Mouse (Mus musculus): ENCODE measurements around the gene Ccdc6. TPM values are rescaled to one million over a fixed set of nuclear protein-coding genes. Genes with fewer than 3 reads are reported as not detected.

Ccdc6 gene
- total RNA-seq (2014; rRNA removed) (8.4 and 10.1 TPM in 2 replicates), polyA plus RNA-seq (2012; rRNA removed) (10.5 and 10.7 TPM in 2 replicates)

DNA sequence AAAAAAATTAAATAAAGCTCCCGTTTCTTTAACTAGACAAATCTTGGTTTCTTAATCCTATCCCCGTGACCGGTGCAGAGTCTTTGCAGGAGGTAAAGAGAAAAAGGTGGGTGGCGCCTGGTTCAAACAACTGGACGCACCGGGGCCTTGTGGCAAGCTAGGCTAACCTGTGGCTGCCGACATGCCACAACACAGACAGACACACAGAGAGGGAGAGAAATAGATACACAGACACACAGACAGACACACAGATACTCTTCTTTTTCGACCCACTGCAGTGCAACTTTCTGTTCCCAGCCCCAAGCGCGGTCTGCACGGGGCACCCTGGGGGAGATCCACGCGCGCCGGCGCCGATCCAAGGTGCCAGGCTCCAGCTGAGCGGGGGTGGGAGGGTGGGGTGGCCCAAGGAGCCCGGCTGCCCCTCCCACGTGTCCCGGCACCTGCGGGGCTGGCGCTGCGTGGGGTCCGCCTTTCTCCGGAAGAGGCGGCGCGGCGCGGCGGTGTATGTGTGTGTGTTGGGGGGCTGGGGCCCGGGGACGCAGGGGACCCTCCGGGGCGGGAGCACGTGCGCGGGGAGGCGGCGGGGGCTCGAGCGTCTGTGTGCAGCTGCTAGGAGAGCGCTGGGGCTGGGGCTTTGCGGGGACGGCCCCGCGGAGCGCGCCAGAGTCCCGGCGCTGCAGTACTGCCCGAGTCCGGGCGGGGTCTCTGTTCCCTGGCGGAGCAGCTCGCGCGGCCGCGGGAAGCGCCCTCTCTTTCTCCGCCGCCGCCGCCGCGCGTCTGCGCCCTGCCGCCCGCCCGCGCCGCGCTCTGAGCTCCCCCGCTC is at the start of gene Ccdc6:
TSS of gene Ccdc6 (plus strand) at position 756 of the 823 bp plus-strand sequence.
- no peaks in the 10 kb centered on the region for H3K36me3 ChIP-seq (ENCODE audit: control insufficient read depth, insufficient read depth, low read length)
- peak within 1 kb of the TSS; percentile 92 for H3K9ac ChIP-seq (ENCODE audit: low read depth, low read length)
- H3K4me3 ChIP-seq (ENCODE audit: insufficient read depth, low read depth, low read length) = peak within 1 kb of the TSS; percentile 89
- peaks cover 28% of the 10 kb centered on the region for H3K79me2 ChIP-seq (ENCODE audit: control insufficient read depth, insufficient read depth, low read length)
- peak; percentile 70 for TF ChIP-seq CTCF (IDR thresholded peaks at IDR 0.05; ENCODE audit: low read depth, low read length)
- 0 out of 2 replicates have a peak, but pooled peaks have one; percentile 34 for TF ChIP-seq POLR2A (IDR thresholded peaks at IDR 0.05; ENCODE audit: extremely low read depth, insufficient read depth, low read length)
- peak within 1 kb of the TSS; percentile 86 for H3K27ac ChIP-seq (replicated peaks; ENCODE audit: insufficient read depth, low read depth, low read length)
- peaks cover 17% of the 10 kb centered on the region for H3K4me1 ChIP-seq (ENCODE audit: control insufficient read depth, insufficient read depth, low read length)
- WGBS = 3% methylated on average over 62 of the region's 77 CpGs
- no peaks in the 10 kb centered on the region for H3K27me3 ChIP-seq (ENCODE audit: control insufficient read depth, insufficient read depth, low read length)
- peak; percentile 70 for DNase-seq (ENCODE audit: extremely low read depth, low read depth, low spot score)

DNA sequence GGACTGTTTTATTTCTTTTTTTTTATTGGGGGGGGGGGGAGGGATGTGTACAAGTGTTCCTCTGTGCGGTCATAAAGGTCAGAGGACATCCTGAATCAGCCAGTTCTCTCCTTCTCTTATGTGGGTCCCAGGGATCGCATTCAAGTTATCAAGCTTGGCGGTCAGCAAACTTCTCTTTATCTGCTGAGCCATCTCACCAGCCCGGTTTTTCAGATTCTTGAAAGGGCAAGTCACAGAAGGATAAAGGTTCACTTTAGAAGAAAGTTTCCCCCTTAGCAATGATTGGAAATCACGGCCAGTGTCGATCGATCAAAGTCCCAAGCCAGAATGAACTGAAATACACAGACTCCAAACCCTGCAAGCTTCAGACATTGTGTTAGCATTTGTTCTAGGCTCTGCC is 47.1 kb upstream of the Ccdc6 start:
- no peaks in the 10 kb centered on the region for H3K4me1 ChIP-seq (ENCODE audit: control insufficient read depth, insufficient read depth, low read length)
- no peaks in the 10 kb centered on the region for H3K27me3 ChIP-seq (ENCODE audit: control insufficient read depth, insufficient read depth, low read length)
- no peak overlapping the region for H3K9ac ChIP-seq (ENCODE audit: low read depth, low read length)
- H3K36me3 ChIP-seq (ENCODE audit: control insufficient read depth, insufficient read depth, low read length) = no peaks in the 10 kb centered on the region
- no peaks in the 10 kb centered on the region for H3K79me2 ChIP-seq (ENCODE audit: control insufficient read depth, insufficient read depth, low read length)
- 48% methylated on average over 7 of the region's 7 CpGs for WGBS
- DNase-seq (ENCODE audit: extremely low read depth, low read depth, low spot score) = no peak
- H3K27ac ChIP-seq (replicated peaks; ENCODE audit: insufficient read depth, low read depth, low read length) = no peak overlapping the region
- TF ChIP-seq POLR2A (IDR thresholded peaks at IDR 0.05; ENCODE audit: extremely low read depth, insufficient read depth, low read length) (no peak), CTCF (IDR thresholded peaks at IDR 0.05; ENCODE audit: low read depth, low read length) (no peak)
- H3K4me3 ChIP-seq (ENCODE audit: insufficient read depth, low read depth, low read length) = no peak overlapping the region

DNA sequence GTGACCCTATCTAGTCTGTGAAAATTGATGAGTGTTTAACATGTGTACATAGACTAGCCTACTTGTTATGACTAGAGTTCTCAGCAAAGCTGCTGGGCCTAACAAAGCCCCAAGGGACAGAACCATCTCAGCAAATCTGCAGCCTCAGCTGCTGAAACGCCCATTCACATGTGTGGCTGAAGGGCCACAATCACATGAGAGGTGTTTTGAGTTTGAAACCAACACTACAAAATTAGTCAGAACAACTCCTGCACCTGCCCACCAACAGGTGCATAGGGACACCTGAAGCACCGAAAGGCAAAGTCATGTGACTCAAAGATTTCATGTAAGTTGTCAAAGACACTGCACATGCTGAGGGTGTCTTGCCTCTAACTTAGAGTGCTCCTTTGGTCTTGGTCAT is 41.6 kb upstream of the Ccdc6 start:
- Histone ChIP-seq H3K27ac (replicated peaks; ENCODE audit: insufficient read depth, low read depth, low read length) (no peak overlapping the region), H3K79me2 (ENCODE audit: control insufficient read depth, insufficient read depth, low read length) (no peaks in the 10 kb centered on the region), H3K4me1 (ENCODE audit: control insufficient read depth, insufficient read depth, low read length) (no peaks in the 10 kb centered on the region), H3K27me3 (ENCODE audit: control insufficient read depth, insufficient read depth, low read length) (no peaks in the 10 kb centered on the region), H3K9ac (ENCODE audit: low read depth, low read length) (no peak overlapping the region), H3K36me3 (ENCODE audit: control insufficient read depth, insufficient read depth, low read length) (no peaks in the 10 kb centered on the region), H3K4me3 (ENCODE audit: insufficient read depth, low read depth, low read length) (no peak overlapping the region)
- TF ChIP-seq CTCF (IDR thresholded peaks at IDR 0.05; ENCODE audit: low read depth, low read length) (no peak), POLR2A (IDR thresholded peaks at IDR 0.05; ENCODE audit: extremely low read depth, insufficient read depth, low read length) (no peak)
- no peak for DNase-seq (ENCODE audit: extremely low read depth, low read depth, low spot score)
- WGBS = 92% methylated on average over 2 of the region's 2 CpGs

DNA sequence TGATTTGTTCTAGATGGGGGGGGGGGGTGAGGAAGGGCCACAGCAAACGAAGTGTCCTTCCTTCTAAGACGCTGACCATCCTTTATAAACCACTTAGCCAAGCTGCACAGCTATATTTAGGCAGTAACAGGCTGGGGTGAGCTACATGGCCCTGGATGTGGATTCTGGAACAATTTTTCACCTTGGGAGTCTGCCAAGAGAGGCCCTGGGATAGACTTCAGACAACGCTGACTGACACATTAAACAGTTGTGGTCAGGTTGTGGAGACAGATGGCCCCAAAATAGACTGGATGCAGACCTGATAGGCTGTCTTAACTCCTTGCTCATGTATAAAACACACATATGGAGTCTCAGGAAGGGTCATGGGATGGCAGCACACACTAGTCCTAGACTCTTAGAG is 39.9 kb upstream of the Ccdc6 start:
- no peak for TF ChIP-seq POLR2A (IDR thresholded peaks at IDR 0.05; ENCODE audit: extremely low read depth, insufficient read depth, low read length)
- 75% methylated on average over 3 of the region's 3 CpGs for WGBS
- H3K27ac ChIP-seq (replicated peaks; ENCODE audit: insufficient read depth, low read depth, low read length) = no peak overlapping the region
- no peak overlapping the region for H3K4me3 ChIP-seq (ENCODE audit: insufficient read depth, low read depth, low read length)
- no peaks in the 10 kb centered on the region for H3K27me3 ChIP-seq (ENCODE audit: control insufficient read depth, insufficient read depth, low read length)
- H3K36me3 ChIP-seq (ENCODE audit: control insufficient read depth, insufficient read depth, low read length) = no peaks in the 10 kb centered on the region
- H3K9ac ChIP-seq (ENCODE audit: low read depth, low read length) = no peak overlapping the region
- H3K4me1 ChIP-seq (ENCODE audit: control insufficient read depth, insufficient read depth, low read length) = no peaks in the 10 kb centered on the region
- no peaks in the 10 kb centered on the region for H3K79me2 ChIP-seq (ENCODE audit: control insufficient read depth, insufficient read depth, low read length)
- DNase-seq (ENCODE audit: extremely low read depth, low read depth, low spot score) = no peak

DNA sequence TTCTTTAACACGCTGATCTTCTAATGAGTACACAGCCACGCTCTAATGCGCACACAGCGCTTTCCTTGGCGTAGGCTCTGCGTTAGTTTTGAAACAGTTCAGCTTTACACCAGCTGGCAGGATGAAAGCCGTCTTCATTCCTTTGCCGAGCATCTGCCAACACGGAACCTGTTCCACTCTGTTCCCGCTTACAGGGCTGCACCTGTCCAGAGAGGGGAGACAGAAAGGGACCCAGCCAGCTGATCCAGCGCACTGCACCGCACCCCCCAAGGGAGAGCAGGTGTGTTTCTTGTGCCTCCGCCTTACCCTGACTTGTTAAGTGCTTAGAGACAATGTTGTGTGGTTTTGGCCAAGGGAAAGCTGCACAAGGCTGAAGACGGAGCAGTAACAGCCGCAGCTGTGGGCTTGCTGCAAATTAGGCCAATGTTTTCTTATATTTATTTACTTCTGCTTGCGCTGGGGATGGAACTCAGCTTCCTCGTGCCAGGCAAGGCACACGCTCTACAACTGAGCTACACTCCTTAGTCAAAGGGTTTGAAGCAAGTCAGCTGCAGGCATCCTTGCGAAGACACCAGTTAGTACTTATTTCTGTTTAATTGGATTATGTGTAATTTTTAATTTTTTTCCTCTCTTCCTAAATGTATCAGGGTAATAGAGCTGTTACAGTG is 36.8 kb upstream of the Ccdc6 start:
- H3K4me3 ChIP-seq (ENCODE audit: insufficient read depth, low read depth, low read length) = no peak overlapping the region
- WGBS = 66% methylated on average over 19 of the region's 19 CpGs

More for the DNA sequence above, 36.8 kb upstream of the Ccdc6 start:
- Histone ChIP-seq H3K9ac (ENCODE audit: low read depth, low read length) (no peak overlapping the region), H3K27me3 (ENCODE audit: control insufficient read depth, insufficient read depth, low read length) (no peaks in the 10 kb centered on the region), H3K27ac (replicated peaks; ENCODE audit: insufficient read depth, low read depth, low read length) (no peak overlapping the region), H3K79me2 (ENCODE audit: control insufficient read depth, insufficient read depth, low read length) (no peaks in the 10 kb centered on the region), H3K36me3 (ENCODE audit: control insufficient read depth, insufficient read depth, low read length) (no peaks in the 10 kb centered on the region), H3K4me1 (ENCODE audit: control insufficient read depth, insufficient read depth, low read length) (no peaks in the 10 kb centered on the region)
- DNase-seq (ENCODE audit: extremely low read depth, low read depth, low spot score) = no peak
- TF ChIP-seq CTCF (IDR thresholded peaks at IDR 0.05; ENCODE audit: low read depth, low read length) (no peak), POLR2A (IDR thresholded peaks at IDR 0.05; ENCODE audit: extremely low read depth, insufficient read depth, low read length) (no peak)
